Mouse (Mus musculus) lung, embryonic 14.5 days (tissue): ENCODE measurements around the gene Golga1. TPM values are rescaled to one million over a fixed set of nuclear protein-coding genes. Genes with fewer than 3 reads are reported as not detected.
A peak's percentile ranks its signal among the peaks of the same experiment; 100 is the strongest.

Experiments
- ATAC-seq: fragments of 200-750 bp; cut with Nextera tagmentation; 2 replicates; pipeline ENCODE4 v1.8.0; 2017; ENCODE audit warnings: mild to moderate bottlenecking, moderate TSS enrichment, moderate library complexity; ENCODE audit not compliant: insufficient read depth
- DNase-seq: peaks from one replicate; pipeline ENCODE4 v3.0.0-alpha.2; 2015
- H3K27ac ChIP-seq: fragments of 300-500 bp; sonication (generic); 2 replicates; pipeline ENCODE4 v1.5.1; 2014; ENCODE audit warnings: low read depth, mild to moderate bottlenecking, moderate library complexity
- H3K27me3 ChIP-seq: fragments of 300-500 bp; sonication (generic); 2 replicates; pipeline ENCODE4 v1.6.1; 2014; ENCODE audit warnings: low read length, control low read depth; ENCODE audit not compliant: insufficient read depth
- H3K36me3 ChIP-seq: fragments of 300-500 bp; sonication (generic); 2 replicates; pipeline ENCODE4 v1.6.1; 2014; ENCODE audit warnings: control low read depth; ENCODE audit not compliant: insufficient read depth
- H3K4me1 ChIP-seq: fragments of 300-500 bp; sonication (generic); 2 replicates; pipeline ENCODE4 v1.6.1; 2014; ENCODE audit warnings: antibody characterized with exemption, control low read depth; ENCODE audit not compliant: insufficient read depth
- H3K4me2 ChIP-seq: fragments of 300-500 bp; sonication (generic); 2 replicates; pipeline ENCODE4 v1.6.1; 2014; ENCODE audit warnings: mild to moderate bottlenecking
- H3K4me3 ChIP-seq: fragments of 300-500 bp; sonication (generic); 2 replicates; pipeline ENCODE4 v1.5.1; 2014; ENCODE audit warnings: low read depth, low read length
- H3K9ac ChIP-seq: fragments of 300-500 bp; sonication (generic); 2 replicates; pipeline ENCODE4 v1.6.1; 2014
- H3K9me3 ChIP-seq: fragments of 300-500 bp; sonication (generic); 2 replicates; pipeline ENCODE4 v1.6.1; 2016; ENCODE audit warnings: low read depth, low read length, control low read depth
- CTCF ChIP-seq: IDR thresholded peaks from 2 replicates; pipeline ENCODE4 v1.5.1; 2016; ENCODE audit warnings: antibody characterized with exemption, low read depth
- WGBS: fragments of 180-500 bp; shearing (Covaris S2); extraction: QIAGEN DNeasy Blood & Tissue Kit; methylation state at CpG from one replicate; pipeline ENCODE4 v1.1.7; 2014; 5-methylcytosine and 5-hydroxymethylcytosine counted together
- polyA plus RNA-seq: library from polyadenylated mRNA; unstranded; fragments of >200 nt; fragmentation: Nextera tagmentation; extraction: Ambion mirVana; gene quantifications from 2 replicates; pipeline ENCODE4 v1.2.1, GENCODE M21; 2014

Golga1 gene
- polyA plus RNA-seq, 1 experiment from 2014 or later, result 27.2 TPM

DNA sequence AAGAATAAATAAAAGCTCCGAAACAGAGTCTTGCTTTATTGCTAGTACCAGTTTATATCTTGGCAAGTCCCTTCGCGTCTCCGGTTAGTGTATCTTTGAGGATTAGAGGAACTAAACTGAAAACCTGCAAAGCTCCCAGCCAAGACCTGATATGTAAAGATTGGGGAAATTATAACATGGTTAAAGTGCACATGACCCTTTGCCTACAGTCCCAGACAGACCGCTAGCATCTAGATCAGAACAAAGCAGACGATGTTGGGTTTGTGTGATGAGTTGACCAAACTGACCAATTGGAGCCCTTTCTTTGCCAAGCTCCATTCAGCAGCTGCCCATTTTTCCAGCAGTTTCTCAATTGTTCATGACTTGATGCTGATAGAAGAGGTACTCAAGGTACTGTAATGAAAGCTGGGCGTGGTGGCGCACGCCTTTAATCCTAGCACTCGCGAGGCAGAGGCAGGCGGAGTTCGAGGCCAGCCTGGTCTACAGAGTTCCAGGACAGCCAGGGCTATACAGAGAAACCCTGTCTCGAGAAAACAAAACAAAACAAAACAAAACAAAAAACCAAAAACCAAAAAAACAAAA lies 59.1 kb downstream of the Golga1 start:
- WGBS, result 85% methylated on average over 14 of the region's 14 CpGs
- Histone ChIP-seq H3K27me3 (no peaks in the 10 kb centered on the region), H3K36me3 (peaks cover 34% of the 10 kb centered on the region), H3K4me3 (peak overlapping the region; percentile 77), H3K9me3 (no peaks in the 10 kb centered on the region), H3K27ac (no peak overlapping the region), H3K4me2 (peak overlapping the region; percentile 86), H3K9ac (0 out of 2 replicates have a peak overlapping the region, but pooled peaks have one; percentile 90), H3K4me1 (peaks cover 12% of the 10 kb centered on the region; the same call in 1 of the 2 replicates)
- ATAC-seq, result no peak
- no peak for TF ChIP-seq CTCF
- no peak for DNase-seq

DNA sequence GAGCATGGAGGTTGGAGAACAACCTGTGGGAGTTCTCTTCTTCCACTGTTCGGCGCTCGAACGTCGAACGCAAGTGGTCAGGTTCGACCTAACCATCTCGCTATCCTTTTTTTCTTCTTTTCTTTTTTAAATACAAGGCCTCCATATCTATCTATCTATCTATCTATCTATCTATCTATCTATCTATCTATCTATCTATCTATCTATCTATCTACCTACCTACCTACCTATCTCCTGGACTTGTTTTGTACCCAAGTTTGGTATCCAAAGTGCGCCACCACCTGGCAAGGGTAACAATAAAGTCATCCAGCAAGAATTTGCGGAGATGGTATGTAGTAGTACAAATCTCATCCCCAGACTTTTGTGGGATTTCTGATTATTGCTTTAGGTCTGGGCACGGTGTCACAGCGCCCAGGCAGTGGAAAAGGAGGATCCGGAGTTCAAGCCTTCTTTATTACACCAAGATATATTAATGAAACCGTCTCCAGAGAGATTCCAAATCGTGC lies 59.7 kb downstream of the Golga1 start, which contains the start of gene Rpl35:
TSS of gene Rpl35 (minus strand) at position 51 of the 506 bp plus-strand sequence.
- H3K27me3 ChIP-seq, result no peaks in the 10 kb centered on the region
- peaks cover 34% of the 10 kb centered on the region for H3K36me3 ChIP-seq
- peak within 1 kb of the TSS; percentile 86 for H3K4me2 ChIP-seq
- peaks cover 12% of the 10 kb centered on the region; the same call in 1 of the 2 replicates for H3K4me1 ChIP-seq
- no peak for ATAC-seq
- 12% methylated on average over 15 of the region's 15 CpGs for WGBS
- H3K9ac ChIP-seq, result peak within 1 kb of the TSS; percentile 90
- H3K27ac ChIP-seq, result peak within 1 kb of the TSS; percentile 89
- TF ChIP-seq CTCF, result peak; percentile 54
- DNase-seq, result peak; percentile 63
- no peaks in the 10 kb centered on the region for H3K9me3 ChIP-seq
- peak within 1 kb of the TSS; percentile 77 for H3K4me3 ChIP-seq

DNA sequence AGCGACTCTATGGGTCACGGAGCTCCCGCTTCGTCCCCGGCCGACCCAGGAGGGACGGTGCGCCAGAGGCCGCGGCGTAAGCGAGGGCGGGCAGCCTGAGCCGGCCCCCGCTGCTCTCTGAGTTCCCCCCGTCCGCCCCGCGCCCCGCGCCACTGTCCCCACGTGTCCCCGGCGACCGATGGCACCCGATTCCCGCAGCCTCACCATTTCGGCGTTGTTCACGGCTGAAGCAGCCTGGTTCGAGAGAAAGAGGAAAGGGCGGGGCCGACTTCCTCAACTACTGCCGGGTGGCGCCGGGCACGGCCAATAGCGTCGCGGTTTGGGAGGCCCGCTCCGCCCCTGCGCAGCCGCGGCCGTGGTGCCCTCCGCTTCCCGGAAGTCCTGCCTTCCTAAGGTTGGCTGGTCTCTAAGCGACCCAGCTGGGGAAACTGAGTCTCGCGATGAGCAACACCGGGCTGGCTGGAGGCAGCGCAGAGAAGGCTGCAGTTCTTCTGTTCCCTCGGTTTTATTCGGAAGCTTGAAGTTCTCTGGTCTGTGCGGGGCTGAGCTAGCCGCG lies 60.4 kb downstream of the Golga1 start, which contains the start of gene Arpc5l:
TSS of gene Arpc5l (plus strand) at position 469 of the 556 bp plus-strand sequence.
- peak within 1 kb of the TSS; percentile 89 for H3K27ac ChIP-seq
- TF ChIP-seq CTCF, result no peak
- H3K4me3 ChIP-seq, result peak within 1 kb of the TSS; percentile 77
- H3K36me3 ChIP-seq, result peaks cover 41% of the 10 kb centered on the region
- ATAC-seq, result peak; percentile 83
- peak; percentile 96 for DNase-seq
- peaks cover 12% of the 10 kb centered on the region; the same call in 1 of the 2 replicates for H3K4me1 ChIP-seq
- H3K9me3 ChIP-seq, result no peaks in the 10 kb centered on the region
- no peaks in the 10 kb centered on the region for H3K27me3 ChIP-seq
- H3K9ac ChIP-seq, result peak within 1 kb of the TSS; percentile 90
- H3K4me2 ChIP-seq, result peak within 1 kb of the TSS; percentile 86
- under 1% methylated on average over 47 of the region's 58 CpGs for WGBS

DNA sequence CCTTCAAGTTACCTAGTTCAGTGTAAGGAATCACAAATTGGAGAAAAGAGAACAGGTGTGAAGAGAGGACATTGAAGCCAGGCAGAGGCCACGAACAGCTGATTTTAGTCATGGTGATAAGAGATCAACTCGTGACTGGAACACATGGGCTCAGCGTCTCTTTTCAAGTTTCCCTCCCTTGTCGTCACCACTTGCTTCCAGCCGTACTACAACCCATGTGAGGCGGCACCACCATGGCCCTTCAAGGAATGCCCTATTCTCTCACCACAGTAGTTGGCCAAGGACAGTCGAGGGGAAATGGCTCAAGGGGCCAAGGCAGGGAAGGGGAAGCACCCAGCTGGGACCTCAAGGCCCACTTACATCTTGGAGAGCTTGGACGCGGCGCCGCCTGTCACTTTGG lies 61.0 kb downstream of the Golga1 start:
- peaks cover 12% of the 10 kb centered on the region; the same call in 1 of the 2 replicates for H3K4me1 ChIP-seq
- peaks cover 46% of the 10 kb centered on the region for H3K36me3 ChIP-seq
- DNase-seq (no peak), ATAC-seq (no peak)
- peak overlapping the region; percentile 86 for H3K4me2 ChIP-seq
- H3K27me3 ChIP-seq, result no peaks in the 10 kb centered on the region
- H3K9ac ChIP-seq, result peak overlapping the region; percentile 90
- no peaks in the 10 kb centered on the region for H3K9me3 ChIP-seq
- under 1% methylated on average over 11 of the region's 11 CpGs for WGBS
- TF ChIP-seq CTCF, result no peak
- peak overlapping the region; percentile 89 for H3K27ac ChIP-seq
- peak overlapping the region; percentile 77 for H3K4me3 ChIP-seq

GRCm38 (mm10) chr2:39003512-39003911 lies 61.8 kb downstream of the Golga1 start:
- Histone ChIP-seq H3K4me3 (peak overlapping the region; percentile 77), H3K9me3 (no peaks in the 10 kb centered on the region), H3K36me3 (peaks cover 46% of the 10 kb centered on the region), H3K27me3 (no peaks in the 10 kb centered on the region), H3K27ac (no peak overlapping the region), H3K4me1 (peaks cover 12% of the 10 kb centered on the region; the same call in 1 of the 2 replicates), H3K9ac (peak overlapping the region; percentile 90), H3K4me2 (peak overlapping the region; percentile 86)
- ATAC-seq (no peak), DNase-seq (no peak)
- 64% methylated on average over 5 of the region's 5 CpGs for WGBS
- no peak for TF ChIP-seq CTCF

GRCm38 (mm10) chr2:39003106-39003505 lies 62.2 kb downstream of the Golga1 start:
- Histone ChIP-seq H3K27me3 (no peaks in the 10 kb centered on the region), H3K4me3 (peak overlapping the region; percentile 77), H3K9ac (peak overlapping the region; percentile 90), H3K9me3 (no peaks in the 10 kb centered on the region), H3K27ac (no peak overlapping the region), H3K4me2 (peak overlapping the region; percentile 86), H3K4me1 (peaks cover 12% of the 10 kb centered on the region; the same call in 1 of the 2 replicates), H3K36me3 (peaks cover 46% of the 10 kb centered on the region)
- no peak for DNase-seq
- TF ChIP-seq CTCF, result no peak
- ATAC-seq, result no peak
- 44% methylated on average over 8 of the region's 8 CpGs for WGBS

GRCm38 (mm10) chr2:39001866-39002265 lies 63.5 kb downstream of the Golga1 start:
- Histone ChIP-seq H3K27me3 (no peaks in the 10 kb centered on the region), H3K9ac (no peak overlapping the region), H3K4me1 (peaks cover 12% of the 10 kb centered on the region; the same call in 1 of the 2 replicates), H3K27ac (no peak overlapping the region), H3K9me3 (no peaks in the 10 kb centered on the region), H3K36me3 (peaks cover 46% of the 10 kb centered on the region), H3K4me2 (0 out of 2 replicates have a peak overlapping the region, but pooled peaks have one; percentile 86), H3K4me3 (no peak overlapping the region)
- ATAC-seq, result no peak
- 80% methylated on average over 3 of the region's 3 CpGs for whole genome bisulfite sequencing
- no peak for DNase-seq
- TF ChIP-seq CTCF, result no peak
